Mouse (Mus musculus) forebrain, embryonic 15.5 days (tissue): ENCODE measurements at regions not wholly inside any gene's neighbourhood (a gene's known extent, or its start where the extent isn't known, plus 50 kb on each side); places are given as distances from the start of the nearest gene placed in this dataset.

ENCODE experiments used
- ATAC-seq: fragments of 200-750 bp; cut with Nextera tagmentation; replicated peaks from 2 replicates; pipeline ENCODE4 v1.8.0; 2017; ENCODE audit warnings: mild to moderate bottlenecking, moderate TSS enrichment, moderate library complexity
- H3K27ac ChIP-seq: fragments of 300-500 bp; sonication (generic); replicated peaks from 2 replicates; pipeline ENCODE4 v1.5.1; 2015; ENCODE audit warnings: mild to moderate bottlenecking, inconsistent platforms
- H3K27me3 ChIP-seq: fragments of 300-500 bp; sonication (generic); 2 replicates; pipeline ENCODE4 v1.6.1; 2015; ENCODE audit warnings: inconsistent platforms
- H3K36me3 ChIP-seq: fragments of 300-500 bp; sonication (generic); 2 replicates; pipeline ENCODE4 v1.6.1; 2015; ENCODE audit warnings: mild to moderate bottlenecking, inconsistent platforms
- H3K4me1 ChIP-seq: fragments of 300-500 bp; sonication (generic); 2 replicates; pipeline ENCODE4 v1.6.1; 2015; ENCODE audit warnings: inconsistent platforms
- H3K4me2 ChIP-seq: fragments of 300-500 bp; sonication (generic); replicated peaks from 2 replicates; pipeline ENCODE4 v1.6.1; 2015; ENCODE audit warnings: mild to moderate bottlenecking, inconsistent platforms
- H3K4me3 ChIP-seq: fragments of 300-500 bp; sonication (generic); 2 replicates; pipeline ENCODE4 v1.5.1; 2015; ENCODE audit warnings: mild to moderate bottlenecking, inconsistent platforms
- H3K9ac ChIP-seq: fragments of 300-500 bp; sonication (generic); replicated peaks from 2 replicates; pipeline ENCODE4 v1.6.1; 2015; ENCODE audit warnings: mild to moderate bottlenecking, inconsistent platforms
- H3K9me3 ChIP-seq: fragments of 300-500 bp; sonication (generic); 2 replicates; pipeline ENCODE4 v1.6.1; 2016; ENCODE audit warnings: inconsistent platforms
- WGBS: fragments of 180-500 bp; shearing (Covaris S2); methylation state at CpG from one replicate; pipeline ENCODE4 v1.1.7; 2015; ENCODE audit warnings: mixed read lengths; 5-methylcytosine and 5-hydroxymethylcytosine counted together

DNA sequence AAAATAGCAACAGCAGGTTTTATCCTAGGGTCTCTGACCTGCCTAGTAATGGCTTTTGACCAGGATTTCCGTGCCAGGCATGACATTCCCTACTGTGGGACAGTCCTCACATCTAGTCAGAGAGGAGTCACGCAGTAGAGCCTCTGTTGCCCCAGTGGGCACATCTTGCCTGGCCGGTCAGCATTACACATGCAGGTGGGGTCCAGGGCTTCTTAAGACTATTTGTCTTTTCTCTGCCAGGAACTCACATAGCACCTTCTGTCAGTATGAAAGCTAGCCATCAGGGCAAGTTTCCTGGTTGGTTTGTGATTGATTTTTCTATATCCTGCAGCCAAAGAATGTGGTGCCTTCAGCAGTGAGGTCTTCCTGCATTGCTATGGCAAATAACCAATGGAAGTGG lies 155.0 kb downstream of the Pten start:
- 87% methylated on average over 3 of the region's 3 CpGs for WGBS
- Histone ChIP-seq H3K4me1 (no peaks in the 10 kb centered on the region), H3K9me3 (no peaks in the 10 kb centered on the region), H3K27me3 (no peaks in the 10 kb centered on the region), H3K4me3 (no peak overlapping the region), H3K9ac (no peak overlapping the region), H3K4me2 (no peak overlapping the region), H3K36me3 (no peaks in the 10 kb centered on the region), H3K27ac (no peak overlapping the region)
- no peak for ATAC-seq

DNA sequence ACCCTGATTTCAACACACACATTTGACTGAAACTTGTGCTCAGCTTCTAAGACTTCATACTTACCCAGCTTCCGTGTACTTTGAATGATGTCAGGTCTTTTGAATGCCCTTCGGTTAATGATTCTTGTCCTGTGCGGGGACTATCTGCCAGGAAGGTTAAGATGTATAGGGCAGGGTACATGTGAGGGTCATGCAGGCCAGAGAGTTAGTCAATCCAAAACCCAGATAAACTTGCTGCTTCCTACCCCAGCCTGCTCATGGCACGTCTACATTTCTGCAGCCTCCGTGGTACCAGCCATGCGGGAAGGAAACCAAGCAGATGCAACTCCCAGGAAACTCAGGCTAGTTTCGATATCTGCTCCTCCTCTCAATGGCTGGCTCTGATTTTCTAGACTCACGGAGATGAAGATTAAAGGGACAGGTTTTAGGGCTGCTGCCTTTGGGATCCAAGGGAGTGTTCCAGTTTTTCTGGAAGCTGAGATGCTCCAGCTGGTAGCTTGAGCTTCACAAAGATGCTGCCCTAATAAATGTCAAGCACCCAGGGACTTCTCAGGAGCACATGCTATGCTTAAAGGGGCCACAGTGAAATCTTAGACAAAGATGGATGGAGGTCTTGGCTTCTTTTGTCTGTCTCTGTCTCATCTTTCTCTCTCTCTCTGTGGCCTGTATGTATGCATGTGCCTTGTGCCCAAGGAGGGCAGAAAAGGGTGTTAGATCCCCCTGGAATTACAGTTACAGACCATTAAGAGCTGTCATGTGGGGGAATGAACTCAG lies 159.4 kb downstream of the Pten start:
- H3K9ac ChIP-seq, result no peak overlapping the region
- H3K4me3 ChIP-seq, result no peak overlapping the region
- no peak for ATAC-seq
- no peaks in the 10 kb centered on the region for H3K9me3 ChIP-seq
- H3K36me3 ChIP-seq, result no peaks in the 10 kb centered on the region
- 94% methylated on average over 8 of the region's 8 CpGs for WGBS
- H3K4me1 ChIP-seq, result no peaks in the 10 kb centered on the region
- no peak overlapping the region for H3K4me2 ChIP-seq
- H3K27me3 ChIP-seq, result no peaks in the 10 kb centered on the region
- H3K27ac ChIP-seq, result no peak overlapping the region

DNA sequence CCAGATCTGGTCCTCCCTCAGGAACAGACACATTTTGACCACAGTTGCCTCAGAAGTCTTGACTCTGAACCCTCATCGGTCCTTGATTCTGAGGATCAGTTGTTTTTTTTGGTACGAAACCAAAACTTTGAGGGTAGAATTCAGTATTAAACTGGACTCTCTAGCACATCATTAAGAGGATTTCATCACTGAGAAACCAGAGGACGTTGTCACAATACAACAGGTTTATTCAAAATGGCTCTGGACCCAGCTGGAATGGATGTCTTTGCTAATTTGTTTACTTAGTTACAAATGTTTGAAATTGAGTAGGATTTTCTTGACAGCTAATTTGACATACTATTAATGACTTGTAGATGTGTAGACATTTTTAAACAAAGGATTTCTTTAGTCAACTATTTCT lies 163.7 kb downstream of the Pten start:
- no peaks in the 10 kb centered on the region for H3K4me1 ChIP-seq
- H3K4me2 ChIP-seq, result no peak overlapping the region
- no peaks in the 10 kb centered on the region for H3K9me3 ChIP-seq
- H3K27ac ChIP-seq, result no peak overlapping the region
- H3K27me3 ChIP-seq, result no peaks in the 10 kb centered on the region
- WGBS, result 74% methylated on average over 3 of the region's 3 CpGs
- no peak overlapping the region for H3K4me3 ChIP-seq
- no peaks in the 10 kb centered on the region for H3K36me3 ChIP-seq
- H3K9ac ChIP-seq, result no peak overlapping the region
- no peak for ATAC-seq

DNA sequence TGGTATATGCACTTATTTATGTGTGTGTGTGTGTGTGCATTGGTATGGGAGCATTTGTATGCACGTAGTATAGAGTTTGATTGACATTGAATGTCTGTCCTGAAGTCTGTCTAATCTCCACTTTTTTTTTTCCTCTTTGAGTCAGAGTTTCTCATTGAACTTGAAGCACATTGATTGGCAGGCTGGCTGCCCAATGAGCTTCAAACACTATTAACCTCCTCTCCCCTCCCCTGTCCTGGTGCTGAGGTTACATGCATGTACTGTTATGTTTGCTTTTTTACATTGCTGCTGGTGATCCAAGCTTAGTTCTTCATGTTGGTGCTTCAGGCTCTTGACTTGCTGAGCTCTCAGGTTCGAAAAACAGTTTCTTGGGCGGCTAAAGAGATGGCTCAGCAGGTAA lies 166.6 kb downstream of the Pten start:
- WGBS, result 87% methylated on average over 3 of the region's 3 CpGs
- no peak for ATAC-seq

DNA sequence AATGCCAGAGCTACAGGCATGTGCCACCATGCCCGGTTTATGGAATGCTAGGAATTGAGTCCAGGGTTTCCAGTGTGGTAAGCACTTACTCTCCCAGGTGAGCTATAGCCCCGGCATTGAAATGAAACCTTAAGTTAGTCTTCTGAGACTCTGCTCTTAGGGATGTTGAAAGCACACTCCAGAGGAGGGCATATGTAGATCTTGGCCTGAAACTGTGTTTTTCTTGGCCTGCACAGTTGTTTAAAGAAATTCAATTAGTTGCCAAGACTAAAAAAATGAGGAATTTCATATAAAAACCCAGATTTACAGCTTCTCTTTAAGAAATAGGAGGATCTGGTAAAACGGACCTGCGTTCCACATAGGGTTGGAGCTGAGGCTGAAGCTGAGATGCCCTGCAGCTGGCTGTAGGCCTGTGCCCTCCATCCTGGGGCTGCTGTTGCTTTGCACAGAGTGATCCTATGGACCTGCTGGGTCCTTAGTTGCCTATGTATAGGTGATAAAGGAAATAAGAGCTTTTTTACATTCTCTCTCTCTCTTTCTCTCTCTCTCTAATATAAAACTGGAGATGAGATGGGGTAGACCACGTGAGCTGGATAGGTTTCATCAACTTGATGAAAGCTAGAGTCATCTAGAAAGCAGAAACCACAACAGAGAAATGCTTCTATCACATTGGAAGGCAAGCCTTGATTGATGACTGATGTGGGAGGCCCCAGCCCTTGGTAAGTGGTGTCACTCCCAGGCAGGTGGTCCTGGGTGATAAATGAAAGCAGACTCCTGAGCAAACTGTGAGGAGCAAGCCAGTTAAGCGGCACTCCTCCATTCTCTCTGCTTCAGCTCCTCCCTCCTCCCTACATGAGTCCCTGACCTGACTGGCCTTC lies 168.6 kb downstream of the Pten start:
- no peak overlapping the region for H3K4me3 ChIP-seq
- no peak overlapping the region for H3K4me2 ChIP-seq
- H3K27ac ChIP-seq, result no peak overlapping the region
- no peaks in the 10 kb centered on the region for H3K27me3 ChIP-seq
- H3K4me1 ChIP-seq, result no peaks in the 10 kb centered on the region
- 74% methylated on average over 6 of the region's 6 CpGs for WGBS
- ATAC-seq, result no peak; the same call in 1 of the 2 replicates
- no peaks in the 10 kb centered on the region for H3K9me3 ChIP-seq
- H3K9ac ChIP-seq, result no peak overlapping the region
- H3K36me3 ChIP-seq, result no peaks in the 10 kb centered on the region

More for the DNA sequence above, 166.6 kb downstream of the Pten start:
- Histone ChIP-seq H3K4me2 (no peak overlapping the region), H3K27me3 (no peaks in the 10 kb centered on the region), H3K4me3 (no peak overlapping the region), H3K36me3 (no peaks in the 10 kb centered on the region), H3K9ac (no peak overlapping the region), H3K27ac (no peak overlapping the region), H3K9me3 (no peaks in the 10 kb centered on the region), H3K4me1 (no peaks in the 10 kb centered on the region)

DNA sequence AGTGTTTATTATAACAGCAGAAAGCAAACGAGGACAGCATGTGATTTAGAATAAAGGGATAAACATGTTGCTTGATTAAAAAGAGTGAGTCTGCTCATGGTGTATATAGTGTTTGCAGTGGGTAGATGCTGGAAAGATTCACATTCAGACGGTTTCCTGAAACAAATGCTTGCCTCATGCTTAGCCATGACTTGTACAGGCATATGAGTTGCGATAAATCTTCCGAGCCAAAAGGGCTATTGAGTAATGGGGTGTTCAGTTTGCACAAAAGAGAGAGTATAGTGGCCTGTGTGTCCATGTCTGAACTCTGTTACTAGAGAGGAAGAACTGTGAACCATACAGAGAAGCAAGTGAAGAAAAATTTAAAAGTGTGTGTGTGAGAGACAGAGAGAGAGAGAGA lies 169.3 kb downstream of the Pten start:
- 72% methylated on average over 4 of the region's 4 CpGs for WGBS
- no peak overlapping the region for H3K4me3 ChIP-seq
- no peaks in the 10 kb centered on the region for H3K4me1 ChIP-seq
- H3K27ac ChIP-seq, result no peak overlapping the region
- no peaks in the 10 kb centered on the region for H3K36me3 ChIP-seq
- no peak overlapping the region for H3K4me2 ChIP-seq
- ATAC-seq, result no peak
- no peaks in the 10 kb centered on the region for H3K27me3 ChIP-seq
- H3K9me3 ChIP-seq, result no peaks in the 10 kb centered on the region
- H3K9ac ChIP-seq, result no peak overlapping the region

DNA sequence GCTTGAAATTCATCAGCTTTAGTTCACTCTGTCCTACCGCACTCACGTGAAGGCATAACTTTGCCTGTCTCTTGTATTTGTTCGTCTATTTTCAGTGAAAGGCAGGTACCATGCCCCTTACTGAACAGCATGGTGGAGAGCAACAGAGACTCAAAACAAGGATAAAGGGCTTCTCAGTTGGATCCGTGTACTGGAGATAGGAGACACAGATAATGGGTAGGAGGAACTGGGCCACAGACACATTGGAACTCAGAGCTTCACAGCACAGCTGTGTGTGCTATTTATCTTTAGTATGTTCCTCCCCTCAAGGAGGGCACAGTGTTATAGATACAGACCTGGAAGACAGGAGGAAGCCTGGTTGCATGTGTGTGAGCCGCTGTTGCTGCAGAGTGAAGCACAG lies 176.4 kb downstream of the Pten start:
- Histone ChIP-seq H3K4me3 (no peak overlapping the region), H3K4me1 (no peaks in the 10 kb centered on the region), H3K9ac (no peak overlapping the region), H3K27me3 (no peaks in the 10 kb centered on the region), H3K27ac (no peak overlapping the region), H3K9me3 (no peaks in the 10 kb centered on the region), H3K36me3 (no peaks in the 10 kb centered on the region), H3K4me2 (no peak overlapping the region)
- WGBS, result 88% methylated on average over 5 of the region's 5 CpGs
- ATAC-seq, result no peak

DNA sequence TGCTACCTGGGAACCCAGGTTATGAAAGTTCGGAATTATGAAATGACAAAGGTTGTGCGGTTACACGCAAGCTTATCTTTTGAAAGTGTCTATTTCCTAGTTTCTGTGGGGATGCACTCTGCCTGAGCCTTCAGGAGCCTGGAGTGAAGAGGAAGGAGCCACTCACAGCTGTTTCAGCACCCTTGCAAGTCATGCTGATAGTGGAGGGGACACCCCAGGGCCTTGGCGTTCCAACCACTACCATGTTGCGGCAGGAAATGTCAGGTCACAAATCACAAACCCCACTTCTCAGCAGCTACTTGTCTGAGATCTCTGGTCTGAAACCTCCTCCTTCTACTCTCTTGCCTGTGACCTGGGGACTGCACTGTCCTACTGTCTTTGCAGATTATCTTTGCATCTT lies 178.3 kb downstream of the Pten start:
- no peaks in the 10 kb centered on the region for H3K9me3 ChIP-seq
- H3K27ac ChIP-seq, result no peak overlapping the region
- H3K9ac ChIP-seq, result no peak overlapping the region
- no peaks in the 10 kb centered on the region for H3K4me1 ChIP-seq
- H3K4me2 ChIP-seq, result no peak overlapping the region
- no peaks in the 10 kb centered on the region for H3K27me3 ChIP-seq
- WGBS, result 88% methylated on average over 5 of the region's 5 CpGs
- no peak for ATAC-seq
- H3K4me3 ChIP-seq, result no peak overlapping the region
- no peaks in the 10 kb centered on the region for H3K36me3 ChIP-seq

DNA sequence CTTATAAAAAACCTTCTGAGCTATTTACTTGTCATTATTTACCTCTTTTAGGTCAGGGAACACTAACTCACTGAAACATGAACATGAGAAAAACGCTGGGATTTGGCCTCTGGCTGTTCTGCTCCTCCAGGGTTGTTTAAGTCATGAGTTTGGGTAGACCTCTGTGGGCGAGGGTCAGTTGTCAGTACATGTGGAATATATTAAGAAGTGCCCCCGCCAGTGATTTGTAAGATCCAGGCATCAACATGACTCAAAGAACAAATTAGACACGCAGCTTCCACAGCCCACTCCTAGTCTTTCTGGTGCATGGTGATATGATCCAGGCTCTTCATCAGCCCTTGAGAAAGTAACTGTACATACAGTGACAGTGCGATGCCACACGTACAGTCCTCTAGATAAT lies 180.3 kb downstream of the Pten start:
- Histone ChIP-seq H3K27me3 (no peaks in the 10 kb centered on the region), H3K9ac (no peak overlapping the region), H3K4me3 (no peak overlapping the region), H3K4me2 (no peak overlapping the region), H3K4me1 (no peaks in the 10 kb centered on the region), H3K9me3 (no peaks in the 10 kb centered on the region), H3K36me3 (no peaks in the 10 kb centered on the region), H3K27ac (no peak overlapping the region)
- 88% methylated on average over 6 of the region's 6 CpGs for WGBS
- ATAC-seq, result no peak

DNA sequence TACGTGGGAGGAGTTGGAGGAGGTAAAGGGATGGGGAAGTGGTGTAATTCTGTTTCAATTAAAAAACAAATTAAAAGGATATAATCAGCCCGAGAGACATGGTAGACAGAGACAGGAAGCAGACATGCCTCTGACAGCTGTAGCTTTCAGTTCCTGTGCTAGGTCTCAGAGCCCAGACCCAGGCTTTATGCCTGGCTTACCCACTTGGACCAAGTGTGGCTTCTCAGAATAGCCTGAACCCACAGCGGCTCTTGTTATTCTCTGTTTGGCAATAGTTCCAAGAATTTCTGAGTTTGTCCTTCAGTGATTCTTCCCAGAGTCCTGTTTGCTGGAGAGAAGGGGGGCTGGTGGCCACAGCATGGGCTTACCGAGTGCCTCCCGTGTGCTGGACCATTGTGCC lies 182.4 kb downstream of the Pten start:
- no peak for ATAC-seq
- no peak overlapping the region for H3K27ac ChIP-seq
- H3K9ac ChIP-seq, result no peak overlapping the region
- WGBS, result 85% methylated on average over 5 of the region's 5 CpGs
- H3K27me3 ChIP-seq, result no peaks in the 10 kb centered on the region
- no peaks in the 10 kb centered on the region for H3K4me1 ChIP-seq
- H3K9me3 ChIP-seq, result no peaks in the 10 kb centered on the region
- H3K4me2 ChIP-seq, result no peak overlapping the region
- H3K36me3 ChIP-seq, result no peaks in the 10 kb centered on the region
- no peak overlapping the region for H3K4me3 ChIP-seq

DNA sequence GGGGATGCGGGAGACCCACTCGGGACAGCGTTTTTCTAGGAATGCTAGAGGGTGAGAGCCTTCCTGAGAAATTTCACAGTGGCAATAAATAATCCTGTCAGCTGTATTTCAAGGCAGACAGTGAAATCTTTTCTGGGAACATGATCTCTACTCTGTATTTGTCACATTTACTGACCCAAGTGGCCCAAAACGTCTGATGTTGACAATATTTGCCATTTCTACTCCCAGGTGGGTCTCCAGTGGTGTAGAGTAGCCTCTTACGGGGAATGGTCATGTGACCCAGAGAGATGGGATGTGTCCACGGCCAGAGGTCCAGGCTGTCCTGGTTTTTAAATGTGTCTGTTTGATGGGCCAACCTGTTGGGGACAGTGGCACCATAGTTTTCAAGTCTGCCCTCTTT lies 183.5 kb downstream of the Pten start:
- Histone ChIP-seq H3K9me3 (no peaks in the 10 kb centered on the region), H3K27me3 (no peaks in the 10 kb centered on the region), H3K9ac (no peak overlapping the region), H3K4me3 (no peak overlapping the region), H3K4me1 (no peaks in the 10 kb centered on the region), H3K36me3 (no peaks in the 10 kb centered on the region), H3K4me2 (no peak overlapping the region), H3K27ac (no peak overlapping the region)
- 84% methylated on average over 6 of the region's 6 CpGs for WGBS
- no peak for ATAC-seq

DNA sequence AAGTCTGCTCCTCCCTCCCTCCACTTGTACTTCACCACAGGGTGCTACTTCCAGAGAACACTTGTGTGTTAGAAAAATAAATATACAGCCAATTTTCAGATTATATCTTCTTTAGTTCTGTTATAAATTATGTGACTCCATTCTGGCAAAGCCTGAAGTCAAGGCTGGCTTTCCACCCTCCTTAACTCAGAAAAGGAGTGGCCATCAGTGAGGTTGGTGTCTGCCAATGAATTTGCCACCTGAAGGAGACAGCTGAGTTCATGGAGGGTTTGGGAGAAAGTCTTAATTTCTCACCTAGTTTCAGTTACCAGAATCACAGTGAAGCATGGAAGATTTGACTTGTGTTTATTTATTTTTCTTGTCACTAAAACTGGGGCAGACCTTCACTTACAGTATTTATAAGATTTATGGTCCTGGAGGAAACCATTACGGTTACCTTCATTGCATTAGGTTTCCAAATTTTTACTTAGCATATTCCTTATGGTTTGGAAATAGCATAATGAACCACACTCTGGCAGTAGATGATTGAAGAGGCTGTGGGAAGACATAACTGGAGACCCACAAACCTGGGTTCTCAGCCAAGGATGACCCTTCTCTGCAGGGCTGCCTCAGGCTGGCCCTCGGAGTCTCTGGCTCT lies 186.4 kb downstream of the Pten start:
- Histone ChIP-seq H3K9me3 (no peaks in the 10 kb centered on the region), H3K4me3 (no peak overlapping the region), H3K4me2 (no peak overlapping the region), H3K4me1 (no peaks in the 10 kb centered on the region), H3K27ac (no peak overlapping the region), H3K9ac (no peak overlapping the region), H3K36me3 (no peaks in the 10 kb centered on the region), H3K27me3 (no peaks in the 10 kb centered on the region)
- ATAC-seq, result no peak
- 91% methylated on average over 2 of the region's 2 CpGs for WGBS
